Mouse (Mus musculus) kidney, adult 2 months (tissue): ENCODE measurements at regions not wholly inside any gene's neighbourhood (a gene's known extent, or its start where the extent isn't known, plus 50 kb on each side); places are given as distances from the start of the nearest gene placed in this dataset.

ENCODE experiments used
- CTCF ChIP-seq: fragments of 200-500 bp; conservative IDR thresholded peaks from 2 replicates; pipeline ENCODE4 v1.5.1; 2011; ENCODE audit warnings: low read depth, mild to moderate bottlenecking, control low read depth, low read length, moderate library complexity, mixed read lengths; ENCODE audit not compliant: insufficient read depth, insufficient read length
- POLR2A ChIP-seq: fragments of 200-500 bp; IDR thresholded peaks from one replicate; pipeline ENCODE4 v1.6.1; 2011; ENCODE audit warnings: low read depth, low read length, control low read depth

DNA sequence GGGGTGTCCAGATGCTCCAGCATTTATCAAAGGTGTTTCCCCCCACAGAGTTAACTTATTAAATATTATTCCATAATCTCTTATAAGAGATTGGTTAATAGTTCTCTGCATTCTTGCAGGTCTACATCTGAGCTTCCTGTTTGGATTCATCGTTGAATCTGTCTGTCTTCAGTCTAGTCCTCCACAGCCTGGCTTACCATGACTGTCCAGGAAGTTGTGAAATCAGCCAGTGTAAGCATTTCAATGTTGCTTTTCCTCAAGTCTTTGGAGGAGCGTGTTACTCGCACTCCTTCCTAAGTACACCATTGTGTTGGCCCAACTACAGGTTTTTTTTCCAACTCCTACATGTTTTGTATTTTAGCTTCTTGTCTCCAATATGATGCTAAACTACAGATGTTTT lies 124.2 kb upstream of the Htr2a start:
- TF ChIP-seq CTCF = no peak
- no peak for TF ChIP-seq POLR2A
